Mouse (Mus musculus) limb, embryonic 11.5 days (tissue): ENCODE results near the gene Mfap5. TPM values are rescaled to one million over a fixed set of nuclear protein-coding genes. Genes with fewer than 3 reads are reported as not detected.
"Not testable (repeated sequence)": the region's sequence is repeated elsewhere in the genome, so short reads cannot be mapped to it uniquely, and the experiment has no call there.

Experiments
- ATAC-seq: fragments of 200-750 bp; cut with Nextera tagmentation; 2 replicates; pipeline ENCODE4 v1.8.0; 2017; ENCODE audit warnings: low read depth; ENCODE audit not compliant: insufficient number of reproducible peaks, low FRiP score, low TSS enrichment
- DNase-seq: peaks from one replicate; pipeline ENCODE4 v3.0.0-alpha.2; 2015; ENCODE audit warnings: low spot score
- H3K27ac ChIP-seq: fragments of 300-500 bp; sonication (generic); replicated peaks from 2 replicates; pipeline ENCODE4 v1.5.1; 2014; ENCODE audit warnings: low read depth, mild to moderate bottlenecking, low read length
- H3K27me3 ChIP-seq: fragments of 300-500 bp; sonication (generic); 2 replicates; pipeline ENCODE4 v1.6.1; 2014; ENCODE audit warnings: mild to moderate bottlenecking, low read length, mixed read lengths; ENCODE audit not compliant: control insufficient read depth, insufficient read depth
- H3K36me3 ChIP-seq: fragments of 300-500 bp; sonication (generic); 2 replicates; pipeline ENCODE4 v1.6.1; 2014; ENCODE audit warnings: mild to moderate bottlenecking, low read length, moderate library complexity, mixed read lengths; ENCODE audit not compliant: control insufficient read depth, insufficient read depth
- H3K4me1 ChIP-seq: fragments of 300-500 bp; sonication (generic); 2 replicates; pipeline ENCODE4 v1.6.1; 2014; ENCODE audit warnings: low read length, mixed read lengths; ENCODE audit not compliant: control insufficient read depth, insufficient read depth
- H3K4me2 ChIP-seq: fragments of 300-500 bp; sonication (generic); 2 replicates; pipeline ENCODE4 v1.6.1; 2014; ENCODE audit warnings: low read depth, mild to moderate bottlenecking, moderate library complexity; ENCODE audit not compliant: severe bottlenecking
- H3K4me3 ChIP-seq: fragments of 300-500 bp; sonication (generic); 2 replicates; pipeline ENCODE4 v1.5.1; 2014; ENCODE audit warnings: low read depth, low read length
- H3K9ac ChIP-seq: fragments of 300-500 bp; sonication (generic); 2 replicates; pipeline ENCODE4 v1.6.1; 2014; ENCODE audit warnings: mild to moderate bottlenecking, low read length
- H3K9me3 ChIP-seq: fragments of 300-500 bp; sonication (generic); 2 replicates; pipeline ENCODE4 v1.6.1; 2016; ENCODE audit warnings: low read length; ENCODE audit not compliant: control insufficient read depth
- WGBS: fragments of 180-500 bp; shearing (Covaris S2); extraction: QIAGEN DNeasy Blood & Tissue Kit; methylation state at CpG from one replicate; pipeline ENCODE4 v1.1.7; 2014; 5-methylcytosine and 5-hydroxymethylcytosine counted together
- polyA plus RNA-seq: library from polyadenylated mRNA; unstranded; fragments of >200 nt; fragmentation: Nextera tagmentation; extraction: Ambion mirVana; gene quantifications from 2 replicates; pipeline ENCODE4 v1.2.1, GENCODE M21; 2014

The Mfap5 gene
- polyA plus RNA-seq, 1 experiment from 2014 or later, result 0.44 TPM

- Histone ChIP-seq H3K4me2 (no peak overlapping the region), H3K9me3 (no peaks in the 10 kb centered on the region), H3K4me3 (no peak overlapping the region), H3K4me1 (no peaks in the 10 kb centered on the region), H3K27ac (no peak overlapping the region), H3K27me3 (no peaks in the 10 kb centered on the region), H3K9ac (no peak overlapping the region), H3K36me3 (no peaks in the 10 kb centered on the region)
- DNase-seq (no peak), ATAC-seq (no peak)
- WGBS, result 66% methylated on average over 4 of the region's 4 CpGs
Observed at GRCm38 (mm10) chr6:122505041-122505440, 604 bp upstream of the Mfap5 start.

GRCm38 (mm10) chr6:122508494-122508893, 2.8 kb downstream of the Mfap5 start:
- Histone ChIP-seq H3K27me3 (no peaks in the 10 kb centered on the region), H3K27ac (no peak overlapping the region), H3K4me3 (no peak overlapping the region), H3K4me2 (no peak overlapping the region), H3K9me3 (no peaks in the 10 kb centered on the region), H3K9ac (no peak overlapping the region), H3K4me1 (no peaks in the 10 kb centered on the region), H3K36me3 (no peaks in the 10 kb centered on the region)
- 89% methylated on average over 8 of the region's 8 CpGs for WGBS
- ATAC-seq, result no peak
- DNase-seq, result no peak

GRCm38 (mm10) chr6:122512914-122513878, 7.6 kb downstream of the Mfap5 start:
- Histone ChIP-seq H3K9me3 (no peaks in the 10 kb centered on the region), H3K36me3 (no peaks in the 10 kb centered on the region), H3K4me1 (no peaks in the 10 kb centered on the region), H3K4me2 (no peak overlapping the region), H3K27me3 (no peaks in the 10 kb centered on the region), H3K27ac (no peak overlapping the region), H3K9ac (no peak overlapping the region), H3K4me3 (no peak overlapping the region)
- 65% methylated on average over 11 of the region's 12 CpGs for WGBS
- no peak for ATAC-seq
- no peak for DNase-seq

- no peak for ATAC-seq
- no peak for DNase-seq
- Histone ChIP-seq H3K36me3 (no peaks in the 10 kb centered on the region), H3K9ac (no peak overlapping the region), H3K9me3 (no peaks in the 10 kb centered on the region), H3K4me3 (no peak overlapping the region), H3K27me3 (no peaks in the 10 kb centered on the region), H3K27ac (no peak overlapping the region), H3K4me2 (no peak overlapping the region), H3K4me1 (no peaks in the 10 kb centered on the region)
- WGBS, result 69% methylated on average over 3 of the region's 3 CpGs
Observed at GRCm38 (mm10) chr6:122514312-122514711, 8.7 kb downstream of the Mfap5 start.

- H3K9me3 ChIP-seq, H3K4me3 ChIP-seq, H3K4me1 ChIP-seq, H3K27ac ChIP-seq, H3K27me3 ChIP-seq, DNase-seq, H3K4me2 ChIP-seq, ATAC-seq, H3K36me3 ChIP-seq, H3K9ac ChIP-seq: not testable (repeated sequence)
- 88% methylated on average over 2 of the region's 2 CpGs for WGBS
Observed at GRCm38 (mm10) chr6:122515762-122516161, 10.1 kb downstream of the Mfap5 start.

- no peak overlapping the region for H3K27ac ChIP-seq
- H3K9me3 ChIP-seq, result no peaks in the 10 kb centered on the region
- H3K4me1 ChIP-seq, result no peaks in the 10 kb centered on the region
- no peaks in the 10 kb centered on the region for H3K27me3 ChIP-seq
- no peak overlapping the region for H3K4me3 ChIP-seq
- H3K4me2 ChIP-seq, result no peak overlapping the region
- DNase-seq (no peak), ATAC-seq (no peak)
- 78% methylated on average over 1 of the region's 1 CpGs for WGBS
- no peak overlapping the region for H3K9ac ChIP-seq
- H3K36me3 ChIP-seq, result no peaks in the 10 kb centered on the region
Observed at GRCm38 (mm10) chr6:122517668-122518067, 12.0 kb downstream of the Mfap5 start.

GRCm38 (mm10) chr6:122519384-122519783, 13.7 kb downstream of the Mfap5 start:
- no peaks in the 10 kb centered on the region for H3K36me3 ChIP-seq
- H3K4me2 ChIP-seq, result no peak overlapping the region
- no peak overlapping the region for H3K4me3 ChIP-seq
- DNase-seq (no peak), ATAC-seq (no peak)
- no peak overlapping the region for H3K9ac ChIP-seq
- no peaks in the 10 kb centered on the region for H3K27me3 ChIP-seq
- no peak overlapping the region for H3K27ac ChIP-seq
- WGBS, result 41% methylated on average over 2 of the region's 2 CpGs
- no peaks in the 10 kb centered on the region for H3K4me1 ChIP-seq
- H3K9me3 ChIP-seq, result no peaks in the 10 kb centered on the region

GRCm38 (mm10) chr6:122522595-122522994, 16.9 kb downstream of the Mfap5 start:
- no peaks in the 10 kb centered on the region for H3K36me3 ChIP-seq
- no peak overlapping the region for H3K4me3 ChIP-seq
- H3K9ac ChIP-seq, result no peak overlapping the region
- peak; percentile 53 for DNase-seq
- no peak overlapping the region for H3K4me2 ChIP-seq
- H3K4me1 ChIP-seq, result no peaks in the 10 kb centered on the region
- H3K27ac ChIP-seq, result no peak overlapping the region
- WGBS, result 71% methylated on average over 9 of the region's 9 CpGs
- 0 out of 2 replicates have a peak, but pooled peaks have one; percentile 59 for ATAC-seq
- no peaks in the 10 kb centered on the region for H3K27me3 ChIP-seq
- H3K9me3 ChIP-seq, result no peaks in the 10 kb centered on the region
